Mouse (Mus musculus) granulocyte monocyte progenitor cell, adult 5-6 weeks (primary cell): ENCODE measurements at regions not wholly inside any gene's neighbourhood (a gene's known extent, or its start where the extent isn't known, plus 50 kb on each side); places are given as distances from the start of the nearest gene placed in this dataset.

Source experiments
- ATAC-seq: replicated peaks from 2 replicates; pipeline ENCODE4 v1.8.0; 2016; ENCODE audit warnings: mild to moderate bottlenecking, moderate TSS enrichment, inconsistent platforms; ENCODE audit not compliant: poor library complexity, severe bottlenecking

GRCm38 (mm10) chr9:31971801-31972628 is 58.8 kb upstream of the Barx2 start:
- ATAC-seq, result peak; percentile 81

- ATAC-seq, result no peak
Measured at GRCm38 (mm10) chr9:31972629-31972993, 59.3 kb upstream of the Barx2 start.

GRCm38 (mm10) chr9:31976191-31976590 is 62.9 kb upstream of the Barx2 start:
- ATAC-seq, result no peak

GRCm38 (mm10) chr9:31978071-31978470 is 64.8 kb upstream of the Barx2 start:
- ATAC-seq, result no peak

- no peak for ATAC-seq
Measured at GRCm38 (mm10) chr9:31979211-31979610, 65.9 kb upstream of the Barx2 start.

GRCm38 (mm10) chr9:31980459-31980858 is 67.2 kb upstream of the Barx2 start:
- no peak for ATAC-seq

GRCm38 (mm10) chr9:31983759-31984586 is 70.7 kb upstream of the Barx2 start:
- ATAC-seq, result no peak

- ATAC-seq, result no peak
Measured at GRCm38 (mm10) chr9:31988826-31989225, 75.6 kb upstream of the Barx2 start.

GRCm38 (mm10) chr9:31989581-31990360 is 76.5 kb upstream of the Barx2 start:
- ATAC-seq, result no peak

- ATAC-seq, result no peak
Measured at GRCm38 (mm10) chr9:31990456-31990855, 77.2 kb upstream of the Barx2 start.

GRCm38 (mm10) chr9:31993631-31994601 is 80.7 kb upstream of the Barx2 start:
- ATAC-seq, result no peak

- no peak for ATAC-seq
Measured at GRCm38 (mm10) chr9:31995101-31995500, 81.8 kb upstream of the Barx2 start.

- ATAC-seq, result peak; percentile 64
Measured at GRCm38 (mm10) chr9:31995700-31996099, 82.4 kb upstream of the Barx2 start.

GRCm38 (mm10) chr9:31996466-31997177 is 83.4 kb upstream of the Barx2 start:
- ATAC-seq, result peak; percentile 41

GRCm38 (mm10) chr9:31997178-31998097 is 84.2 kb upstream of the Barx2 start:
- ATAC-seq, result peak; percentile 50

GRCm38 (mm10) chr9:31998488-31999280 is 85.4 kb upstream of the Barx2 start:
- ATAC-seq, result no peak

- ATAC-seq, result peak; percentile 78
Measured at GRCm38 (mm10) chr9:31999760-32000159, 86.5 kb upstream of the Barx2 start.
